Mouse (Mus musculus) heart, embryonic 13.5 days (tissue): Measurements from ENCODE around the gene Cdh23. TPM values are rescaled to one million over a fixed set of nuclear protein-coding genes. Genes with fewer than 3 reads are reported as not detected.

Source experiments
- ATAC-seq: fragments of 200-750 bp; cut with Nextera tagmentation; 2 replicates; pipeline ENCODE4 v1.8.0; 2017; ENCODE audit warnings: moderate TSS enrichment; ENCODE audit not compliant: insufficient number of reproducible peaks, low FRiP score, low TSS enrichment; ENCODE audit errors: extremely low read depth
- H3K27ac ChIP-seq: fragments of 300-500 bp; sonication (generic); replicated peaks from 2 replicates; pipeline ENCODE4 v1.5.1; 2015; ENCODE audit warnings: moderate library complexity, mild to moderate bottlenecking, inconsistent platforms
- H3K27me3 ChIP-seq: fragments of 300-500 bp; sonication (generic); replicated peaks from 2 replicates; pipeline ENCODE4 v1.6.1; 2015; ENCODE audit warnings: mild to moderate bottlenecking, inconsistent platforms
- H3K36me3 ChIP-seq: fragments of 300-500 bp; sonication (generic); 2 replicates; pipeline ENCODE4 v1.6.1; 2015; ENCODE audit warnings: mild to moderate bottlenecking, inconsistent platforms
- H3K4me1 ChIP-seq: fragments of 300-500 bp; sonication (generic); 2 replicates; pipeline ENCODE4 v1.6.1; 2015; ENCODE audit warnings: inconsistent platforms
- H3K4me2 ChIP-seq: fragments of 300-500 bp; sonication (generic); 2 replicates; pipeline ENCODE4 v1.6.1; 2015; ENCODE audit warnings: inconsistent platforms, mild to moderate bottlenecking, moderate library complexity
- H3K4me3 ChIP-seq: fragments of 300-500 bp; sonication (generic); 2 replicates; pipeline ENCODE4 v1.5.1; 2015; ENCODE audit warnings: moderate library complexity, mild to moderate bottlenecking, inconsistent platforms
- H3K9ac ChIP-seq: fragments of 300-500 bp; sonication (generic); 2 replicates; pipeline ENCODE4 v1.6.1; 2015; ENCODE audit warnings: inconsistent platforms, mild to moderate bottlenecking, moderate library complexity
- H3K9me3 ChIP-seq: fragments of 300-500 bp; sonication (generic); 2 replicates; pipeline ENCODE4 v1.6.1; 2016; ENCODE audit warnings: inconsistent platforms
- WGBS: fragments of 180-500 bp; shearing (Covaris S2); methylation state at CpG from one replicate; pipeline ENCODE4 v1.1.7; 2015; ENCODE audit warnings: mixed read lengths; 5-methylcytosine and 5-hydroxymethylcytosine counted together
- polyA plus RNA-seq: library from polyadenylated mRNA; unstranded; fragments of >200 nt; fragmentation: Nextera tagmentation; extraction: Ambion mirVana; gene quantifications from 2 replicates; pipeline ENCODE4 v1.2.1, GENCODE M21; 2015

Cdh23 gene
- polyA plus RNA-seq, 1 experiment from 2014 or later: 0.27 TPM

- no peak overlapping the region for H3K4me3 ChIP-seq
- no peak overlapping the region for H3K9ac ChIP-seq
- no peak for ATAC-seq
- H3K27me3 ChIP-seq: peaks cover 3% of the 10 kb centered on the region; the same call in 1 of the 2 replicates
- no peaks in the 10 kb centered on the region for H3K36me3 ChIP-seq
- H3K27ac ChIP-seq: no peak overlapping the region
- H3K9me3 ChIP-seq: no peaks in the 10 kb centered on the region
- WGBS: 68% methylated on average over 4 of the region's 4 CpGs
- no peaks in the 10 kb centered on the region for H3K4me1 ChIP-seq
- no peak overlapping the region for H3K4me2 ChIP-seq
Observed at GRCm38 (mm10) chr10:60706268-60706667, 10.0 kb upstream of the Cdh23 start.

- H3K36me3 ChIP-seq: no peaks in the 10 kb centered on the region
- 58% methylated on average over 2 of the region's 2 CpGs for WGBS
- peaks cover 7% of the 10 kb centered on the region; the same call in 1 of the 2 replicates for H3K27me3 ChIP-seq
Observed at GRCm38 (mm10) chr10:60705134-60705533, 8.8 kb upstream of the Cdh23 start.

GRCm38 (mm10) chr10:60697775-60698174 lies 1.5 kb upstream of the Cdh23 start:
- no peaks in the 10 kb centered on the region for H3K36me3 ChIP-seq
- H3K4me2 ChIP-seq: no peak overlapping the region
- H3K9me3 ChIP-seq: no peaks in the 10 kb centered on the region
- H3K27me3 ChIP-seq: peaks cover 43% of the 10 kb centered on the region
- no peak overlapping the region for H3K27ac ChIP-seq
- 75% methylated on average over 6 of the region's 6 CpGs for WGBS
- no peak overlapping the region for H3K9ac ChIP-seq
- no peak overlapping the region for H3K4me3 ChIP-seq
- no peak for ATAC-seq
- H3K4me1 ChIP-seq: no peaks in the 10 kb centered on the region

More at GRCm38 (mm10) chr10:60705134-60705533, 8.8 kb upstream of the Cdh23 start:
- Histone ChIP-seq H3K27ac (no peak overlapping the region), H3K9me3 (no peaks in the 10 kb centered on the region), H3K4me1 (no peaks in the 10 kb centered on the region), H3K4me3 (no peak overlapping the region), H3K4me2 (no peak overlapping the region), H3K9ac (no peak overlapping the region)
- ATAC-seq: no peak

GRCm38 (mm10) chr10:60696975-60697374 lies 685 bp upstream of the Cdh23 start:
- no peak overlapping the region for H3K9ac ChIP-seq
- H3K36me3 ChIP-seq: no peaks in the 10 kb centered on the region
- no peaks in the 10 kb centered on the region for H3K4me1 ChIP-seq
- H3K4me2 ChIP-seq: no peak overlapping the region
- H3K27ac ChIP-seq: no peak overlapping the region
- peaks cover 49% of the 10 kb centered on the region for H3K27me3 ChIP-seq
- ATAC-seq: no peak
- no peaks in the 10 kb centered on the region for H3K9me3 ChIP-seq
- no peak overlapping the region for H3K4me3 ChIP-seq
- WGBS: 14% methylated on average over 5 of the region's 5 CpGs

GRCm38 (mm10) chr10:60691671-60692390 lies 4.5 kb downstream of the Cdh23 start:
- H3K27ac ChIP-seq: no peak overlapping the region
- H3K4me2 ChIP-seq: no peak overlapping the region
- H3K36me3 ChIP-seq: no peaks in the 10 kb centered on the region
- H3K4me1 ChIP-seq: peaks cover 5% of the 10 kb centered on the region
- no peak overlapping the region for H3K4me3 ChIP-seq
- H3K27me3 ChIP-seq: peaks cover 67% of the 10 kb centered on the region
- ATAC-seq: no peak; the same call in 1 of the 2 replicates
- no peak overlapping the region for H3K9ac ChIP-seq
- WGBS: 68% methylated on average over 20 of the region's 20 CpGs
- no peaks in the 10 kb centered on the region for H3K9me3 ChIP-seq

- no peak overlapping the region for H3K9ac ChIP-seq
- ATAC-seq: no peak
- peaks cover 68% of the 10 kb centered on the region for H3K27me3 ChIP-seq
- H3K27ac ChIP-seq: no peak overlapping the region
- H3K4me2 ChIP-seq: no peak overlapping the region
- WGBS: 41% methylated on average over 5 of the region's 6 CpGs
- no peak overlapping the region for H3K4me3 ChIP-seq
- no peaks in the 10 kb centered on the region for H3K36me3 ChIP-seq
- no peaks in the 10 kb centered on the region for H3K9me3 ChIP-seq
- H3K4me1 ChIP-seq: peaks cover 14% of the 10 kb centered on the region
Observed at GRCm38 (mm10) chr10:60690960-60691359, 5.3 kb downstream of the Cdh23 start.

GRCm38 (mm10) chr10:60689396-60689795 lies 6.9 kb downstream of the Cdh23 start:
- H3K4me3 ChIP-seq: no peak overlapping the region
- WGBS: 57% methylated on average over 4 of the region's 4 CpGs
- no peak overlapping the region for H3K9ac ChIP-seq
- ATAC-seq: no peak
- no peaks in the 10 kb centered on the region for H3K9me3 ChIP-seq
- peaks cover 82% of the 10 kb centered on the region for H3K27me3 ChIP-seq
- peaks cover 15% of the 10 kb centered on the region for H3K4me1 ChIP-seq
- H3K36me3 ChIP-seq: no peaks in the 10 kb centered on the region
- no peak overlapping the region for H3K4me2 ChIP-seq
- H3K27ac ChIP-seq: no peak overlapping the region

GRCm38 (mm10) chr10:60687011-60687776 lies 9.1 kb downstream of the Cdh23 start:
- Histone ChIP-seq H3K27me3 (peaks cover 97% of the 10 kb centered on the region), H3K27ac (no peak overlapping the region), H3K36me3 (no peaks in the 10 kb centered on the region), H3K4me2 (peak overlapping the region; percentile 99), H3K9ac (peak overlapping the region; percentile 78), H3K9me3 (no peaks in the 10 kb centered on the region), H3K4me1 (peaks cover 15% of the 10 kb centered on the region), H3K4me3 (peak overlapping the region; percentile 67)
- ATAC-seq: no peak
- WGBS: under 1% methylated on average over 76 of the region's 76 CpGs

- no peak for ATAC-seq
- Histone ChIP-seq H3K27me3 (peaks cover 98% of the 10 kb centered on the region), H3K9me3 (no peaks in the 10 kb centered on the region), H3K4me1 (peaks cover 15% of the 10 kb centered on the region), H3K4me2 (peak overlapping the region; percentile 99), H3K9ac (peak overlapping the region; percentile 78), H3K4me3 (peak overlapping the region; percentile 67), H3K36me3 (no peaks in the 10 kb centered on the region), H3K27ac (no peak overlapping the region)
- WGBS: under 1% methylated on average over 37 of the region's 37 CpGs
Observed at GRCm38 (mm10) chr10:60686641-60686975, 9.7 kb downstream of the Cdh23 start.

GRCm38 (mm10) chr10:60685764-60686640 lies 10.3 kb downstream of the Cdh23 start:
- Histone ChIP-seq H3K9ac (peak overlapping the region; percentile 78), H3K4me2 (peak overlapping the region; percentile 99), H3K4me1 (peaks cover 15% of the 10 kb centered on the region), H3K27me3 (peaks cover 95% of the 10 kb centered on the region), H3K4me3 (peak overlapping the region; percentile 67), H3K36me3 (no peaks in the 10 kb centered on the region), H3K27ac (no peak overlapping the region), H3K9me3 (no peaks in the 10 kb centered on the region)
- 6% methylated on average over 50 of the region's 50 CpGs for WGBS
- no peak for ATAC-seq

- Histone ChIP-seq H3K27ac (no peak overlapping the region), H3K9ac (no peak overlapping the region), H3K4me2 (no peak overlapping the region), H3K9me3 (no peaks in the 10 kb centered on the region), H3K36me3 (no peaks in the 10 kb centered on the region), H3K4me3 (no peak overlapping the region), H3K27me3 (peaks cover 53% of the 10 kb centered on the region), H3K4me1 (no peaks in the 10 kb centered on the region)
- 77% methylated on average over 3 of the region's 3 CpGs for WGBS
- no peak for ATAC-seq
Observed at GRCm38 (mm10) chr10:60678926-60679325, 17.4 kb downstream of the Cdh23 start.
